Mouse (Mus musculus) liver, embryonic 14.5 days (tissue): ENCODE results near the gene Abr.

Experiments used
- CTCF ChIP-seq: IDR thresholded peaks from 2 replicates; pipeline ENCODE4 v1.5.1; 2016; ENCODE audit warnings: antibody characterized with exemption, low read depth, control low read depth
- EP300 ChIP-seq: IDR thresholded peaks from 2 replicates; pipeline ENCODE4 v1.6.1; 2016; ENCODE audit warnings: antibody characterized with exemption, low read depth

DNA sequence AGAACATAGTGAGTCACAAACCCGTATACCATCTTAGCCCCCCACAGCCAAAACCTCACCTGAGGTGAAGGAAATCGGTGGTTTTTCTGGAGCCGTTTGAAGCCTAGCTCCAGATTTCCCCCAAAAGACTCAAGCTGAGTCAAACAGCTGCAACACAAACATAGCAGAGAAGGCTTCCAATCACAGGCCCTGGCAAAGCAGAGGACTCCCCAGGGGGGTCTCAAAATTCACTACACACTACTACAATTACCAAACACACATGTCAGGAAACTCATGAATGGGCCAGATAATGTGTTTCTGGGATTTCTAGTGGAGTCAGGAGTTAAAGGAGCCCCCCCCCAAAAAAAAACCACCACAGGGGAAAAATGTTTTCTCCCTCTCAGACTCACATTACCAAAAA, 56.0 kb downstream of the Abr start:
- TF ChIP-seq CTCF (no peak), EP300 (no peak)
